Mouse (Mus musculus) liver, embryonic 15.5 days (tissue): ENCODE measurements around the gene Olfr366. TPM values are rescaled to one million over a fixed set of nuclear protein-coding genes. Genes with fewer than 3 reads are reported as not detected.
"Not testable (repeated sequence)": the region's sequence is repeated elsewhere in the genome, so short reads cannot be mapped to it uniquely, and the experiment has no call there.

Experiments used
- ATAC-seq: fragments of 200-750 bp; cut with Nextera tagmentation; 2 replicates; pipeline ENCODE4 v1.8.0; 2017; ENCODE audit warnings: moderate number of reproducible peaks, mild to moderate bottlenecking, moderate library complexity; ENCODE audit not compliant: insufficient read depth
- H3K27ac ChIP-seq: fragments of 300-500 bp; sonication (generic); replicated peaks from 2 replicates; pipeline ENCODE4 v1.5.1; 2015; ENCODE audit warnings: mild to moderate bottlenecking, inconsistent platforms
- H3K27me3 ChIP-seq: fragments of 300-500 bp; sonication (generic); 2 replicates; pipeline ENCODE4 v1.6.1; 2015; ENCODE audit warnings: mild to moderate bottlenecking, inconsistent platforms
- H3K36me3 ChIP-seq: fragments of 300-500 bp; sonication (generic); replicated peaks from 2 replicates; pipeline ENCODE4 v1.6.1; 2015; ENCODE audit warnings: moderate library complexity, mild to moderate bottlenecking, inconsistent platforms
- H3K4me1 ChIP-seq: fragments of 300-500 bp; sonication (generic); replicated peaks from 2 replicates; pipeline ENCODE4 v1.6.1; 2015; ENCODE audit warnings: inconsistent platforms
- H3K4me2 ChIP-seq: fragments of 300-500 bp; sonication (generic); 2 replicates; pipeline ENCODE4 v1.6.1; 2015; ENCODE audit warnings: moderate library complexity, mild to moderate bottlenecking, inconsistent platforms
- H3K4me3 ChIP-seq: fragments of 300-500 bp; sonication (generic); replicated peaks from 2 replicates; pipeline ENCODE4 v1.5.1; 2015; ENCODE audit warnings: mild to moderate bottlenecking, inconsistent platforms
- H3K9ac ChIP-seq: fragments of 300-500 bp; sonication (generic); 2 replicates; pipeline ENCODE4 v1.6.1; 2015; ENCODE audit warnings: moderate library complexity, mild to moderate bottlenecking, inconsistent platforms
- H3K9me3 ChIP-seq: fragments of 300-500 bp; sonication (generic); replicated peaks from 2 replicates; pipeline ENCODE4 v1.6.1; 2016; ENCODE audit warnings: inconsistent platforms
- WGBS: fragments of 180-500 bp; shearing (Covaris S2); methylation state at CpG from one replicate; pipeline ENCODE4 v1.1.7; 2015; ENCODE audit warnings: mixed read lengths; ENCODE audit not compliant: insufficient replicate concordance; 5-methylcytosine and 5-hydroxymethylcytosine counted together
- polyA plus RNA-seq: library from polyadenylated mRNA; unstranded; fragments of >200 nt; fragmentation: Nextera tagmentation; extraction: Ambion mirVana; gene quantifications from 2 replicates; pipeline ENCODE4 v1.2.1, GENCODE M21; 2015

Gene Olfr366
- not detected in 2 replicates for polyA plus RNA-seq

GRCm38 (mm10) chr2:37211274-37211673, at the start of gene Olfr366:
Gene Olfr366 (plus strand): TSS chr2:37211574.
- Histone ChIP-seq H3K36me3 (no peaks in the 10 kb centered on the region), H3K27ac (no peak within 1 kb of the TSS), H3K27me3 (no peaks in the 10 kb centered on the region), H3K4me1 (no peaks in the 10 kb centered on the region), H3K9ac (no peak within 1 kb of the TSS), H3K9me3 (no peaks in the 10 kb centered on the region), H3K4me3 (no peak within 1 kb of the TSS), H3K4me2 (no peak within 1 kb of the TSS)
- ATAC-seq = no peak

- no peaks in the 10 kb centered on the region for H3K4me1 ChIP-seq
- no peaks in the 10 kb centered on the region for H3K36me3 ChIP-seq
- no peak within 1 kb of the TSS for H3K4me3 ChIP-seq
- no peak within 1 kb of the TSS for H3K27ac ChIP-seq
- no peaks in the 10 kb centered on the region for H3K9me3 ChIP-seq
- H3K9ac ChIP-seq = no peak within 1 kb of the TSS
- H3K4me2 ChIP-seq = no peak within 1 kb of the TSS
- WGBS = 49% methylated on average over 3 of the region's 3 CpGs
- H3K27me3 ChIP-seq = no peaks in the 10 kb centered on the region
- ATAC-seq = no peak
Observed at GRCm38 (mm10) chr2:37187898-37188297, 23.5 kb upstream of the Olfr366 start, which contains the start of gene Olfr365. Gene Olfr365 (plus strand): TSS chr2:37188198.

- 69% methylated on average over 7 of the region's 7 CpGs for WGBS
- H3K36me3 ChIP-seq, H3K4me2 ChIP-seq, H3K4me1 ChIP-seq, H3K9ac ChIP-seq, H3K9me3 ChIP-seq, H3K4me3 ChIP-seq, H3K27ac ChIP-seq, ATAC-seq, H3K27me3 ChIP-seq: not testable (repeated sequence)
Observed at GRCm38 (mm10) chr2:37261781-37262180, 50.4 kb downstream of the Olfr366 start.

Other genes starting within 250 kb of the Olfr366 start
- gene Olfr357, start 217.7 kb upstream of the Olfr366 start, polyA plus RNA-seq = not detected in 2 replicates
- gene Olfr358, start 202.2 kb upstream of the Olfr366 start, polyA plus RNA-seq = not detected in 2 replicates
- not detected in 2 replicates for gene Olfr360, start 145.8 kb upstream of the Olfr366 start, polyA plus RNA-seq
- not detected in 2 replicates for gene Olfr361, start 122.3 kb upstream of the Olfr366 start, polyA plus RNA-seq
- not detected in 2 replicates for gene Olfr362, start 93.7 kb upstream of the Olfr366 start, polyA plus RNA-seq
- not detected in 2 replicates for gene Olfr364-ps1, start 72.3 kb upstream of the Olfr366 start, polyA plus RNA-seq
- not detected in 2 replicates for gene Olfr365, start 23.4 kb upstream of the Olfr366 start, polyA plus RNA-seq
- not detected in 2 replicates for gene Olfr368, start 114.9 kb downstream of the Olfr366 start, polyA plus RNA-seq
- 10.1 and 10.3 TPM in 2 replicates for gene Pdcl, start 147.8 kb downstream of the Olfr366 start, polyA plus RNA-seq
- 3.8 and 5.3 TPM in 2 replicates for gene Rc3h2, start 211.3 kb downstream of the Olfr366 start, polyA plus RNA-seq
- 1.5 and 1.6 TPM in 2 replicates for gene Zbtb26, start 231.6 kb downstream of the Olfr366 start, polyA plus RNA-seq
- 2.5 TPM in 2 replicates for gene Zbtb6, start 231.6 kb downstream of the Olfr366 start, polyA plus RNA-seq
- gene Rabgap1, start 231.7 kb downstream of the Olfr366 start, polyA plus RNA-seq = 6.1 and 6.3 TPM in 2 replicates